Comparison of ENCODE assay signal across 25 mouse cellular contexts in genomic region chr1:57607026-57607425, GRCm38 (mm10).
A peak's percentile ranks its signal among the peaks of the same experiment; 100 is the strongest.
DNase-seq lines count a peak whose midpoint lies in the region; ATAC-seq and TF ChIP-seq lines count a peak whose summit lies in the region.
"Had no signal": no experiment of that assay in that cellular context is flagged by ENCODE, and none has a peak within 500 bp of the region (broad histone marks: within the 10 kb centered on the region; RNA-seq: fewer than 3 reads in every experiment).

No protein-coding gene starts in this region.

- H3K27me3 ChIP-seq in limb, embryonic 12.5 days = no peaks in the 10 kb centered on the region
- no peaks in the 10 kb centered on the region for H3K27me3 ChIP-seq in limb, embryonic 10.5 days (ENCODE audit: low read depth, poor library complexity, severe bottlenecking)
- H3K27me3 ChIP-seq in limb, embryonic 14.5 days (ENCODE audit: control insufficient read depth, insufficient read depth, low read length) = no peaks in the 10 kb centered on the region
- peaks cover 65% of the 10 kb centered on the region for H3K27me3 ChIP-seq in forebrain, embryonic 10.5 days (ENCODE audit: poor library complexity, severe bottlenecking)
- H3K27me3 ChIP-seq: embryonic facial prominence, embryonic 12.5 days; lung, embryonic 15.5 days; neural tube, embryonic 12.5 days had no signal

- ATAC-seq in limb, embryonic 12.5 days (ENCODE audit: insufficient number of reproducible peaks, insufficient read depth, low FRiP score, low TSS enrichment, low read depth) = no peak
- ATAC-seq in limb, embryonic 14.5 days (ENCODE audit: low FRiP score, low read depth) = no peak

- no peaks in the 10 kb centered on the region for H3K36me3 ChIP-seq in limb, embryonic 12.5 days
- H3K36me3 ChIP-seq in limb, embryonic 10.5 days = no peaks in the 10 kb centered on the region
- H3K36me3 ChIP-seq in limb, embryonic 14.5 days (ENCODE audit: control insufficient read depth, insufficient read depth, low read length) = no peaks in the 10 kb centered on the region
- no peaks in the 10 kb centered on the region for H3K36me3 ChIP-seq in forebrain, embryonic 10.5 days (replicated peaks)
- H3K36me3 ChIP-seq: embryonic facial prominence, embryonic 12.5 days; forebrain, embryonic 12.5 days; lung, embryonic 15.5 days; midbrain, embryonic 12.5 days; neural tube, embryonic 12.5 days had no signal

- 0 out of 2 replicates have a peak overlapping the region, but pooled peaks have one; percentile 56 for H3K27ac ChIP-seq in limb, embryonic 12.5 days
- no peak overlapping the region for H3K27ac ChIP-seq in limb, embryonic 10.5 days
- H3K27ac ChIP-seq in limb, embryonic 14.5 days (replicated peaks; ENCODE audit: low read depth, low read length) = 0 out of 2 replicates have a peak overlapping the region, but pooled peaks have one; percentile 10
- no peak overlapping the region for H3K27ac ChIP-seq in forebrain, embryonic 10.5 days
- H3K27ac ChIP-seq: embryonic facial prominence, embryonic 12.5 days; forebrain, embryonic 12.5 days; kidney, postnatal 0 days; lung, embryonic 15.5 days; midbrain, embryonic 12.5 days; neural tube, embryonic 12.5 days had no signal

- 74% methylated on average over 8 of the region's 8 CpGs for WGBS in limb, embryonic 12.5 days
- 78% methylated on average over 8 of the region's 8 CpGs for WGBS in limb, embryonic 10.5 days
- 59% methylated on average over 8 of the region's 8 CpGs for WGBS in limb, embryonic 14.5 days
- WGBS in forebrain, embryonic 10.5 days = 61% methylated on average over 8 of the region's 8 CpGs

- H3K4me3 ChIP-seq in limb, embryonic 12.5 days (replicated peaks) = no peak overlapping the region
- H3K4me3 ChIP-seq in limb, embryonic 10.5 days = no peak overlapping the region
- H3K4me3 ChIP-seq in limb, embryonic 14.5 days (replicated peaks; ENCODE audit: low read length) = no peak overlapping the region
- no peak overlapping the region for H3K4me3 ChIP-seq in forebrain, embryonic 10.5 days
- H3K4me3 ChIP-seq: embryonic facial prominence, embryonic 12.5 days; erythroblast, embryonic 14.5 days; forebrain, embryonic 12.5 days; lung, embryonic 15.5 days; midbrain, embryonic 12.5 days; myocyte; neural tube, embryonic 12.5 days had no signal

- no peak for TF ChIP-seq POLR2A in limb, embryonic 14.5 days (IDR thresholded peaks at IDR 0.05; ENCODE audit: borderline replicate concordance, extremely low read depth, insufficient read depth, insufficient read length)

- peak; percentile 14 for DNase-seq in frontal cortex, postnatal 36 days (ENCODE audit: low spot score in 2 of 2)
- no peak for DNase-seq in frontal cortex, postnatal 14 days (ENCODE audit: low spot score in 2 of 2)
- DNase-seq in limb, embryonic 10.5 days (ENCODE audit: low spot score) = no peak
- peak; percentile 73 for DNase-seq in R1 (ENCODE audit: low read depth, low spot score)
- DNase-seq in limb, embryonic 14.5 days (ENCODE audit: low spot score) = no peak
- no peak for DNase-seq in forebrain, embryonic 10.5 days (ENCODE audit: extremely low spot score, low spot score)
- DNase-seq in embryo, embryonic 10.5 days (ENCODE audit: low spot score) = no peak
- DNase-seq: adrenal gland, adult 8-10 months; cerebellum, adult 8-10 months; cerebellum, postnatal 25 days; heart, postnatal 14 days; kidney, adult 18-20 months; kidney, postnatal 4 days; layer of hippocampus, postnatal 36 days; thymus, adult 2 months; thymus, postnatal 36 days had no signal

- H3K4me1 ChIP-seq in limb, embryonic 12.5 days (replicated peaks) = peaks cover 28% of the 10 kb centered on the region
- peaks cover 21% of the 10 kb centered on the region for H3K4me1 ChIP-seq in limb, embryonic 10.5 days
- H3K4me1 ChIP-seq in limb, embryonic 14.5 days (ENCODE audit: control insufficient read depth, insufficient read depth, low read length) = peaks cover 25% of the 10 kb centered on the region; the same call in 1 of the 2 replicates
- peaks cover 36% of the 10 kb centered on the region for H3K4me1 ChIP-seq in forebrain, embryonic 10.5 days
- H3K4me1 ChIP-seq: lung, embryonic 15.5 days had no signal

- H3K9me3 ChIP-seq in limb, embryonic 12.5 days = no peaks in the 10 kb centered on the region
- no peaks in the 10 kb centered on the region for H3K9me3 ChIP-seq in limb, embryonic 10.5 days (replicated peaks)
- no peaks in the 10 kb centered on the region for H3K9me3 ChIP-seq in limb, embryonic 14.5 days (ENCODE audit: control insufficient read depth, low read length)
- H3K9me3 ChIP-seq in forebrain, embryonic 10.5 days = no peaks in the 10 kb centered on the region
- H3K9me3 ChIP-seq: embryonic facial prominence, embryonic 12.5 days; forebrain, embryonic 12.5 days; lung, embryonic 15.5 days; midbrain, embryonic 12.5 days; neural tube, embryonic 12.5 days had no signal

- no peak overlapping the region for H3K9ac ChIP-seq in limb, embryonic 12.5 days (replicated peaks)
- no peak overlapping the region for H3K9ac ChIP-seq in limb, embryonic 14.5 days (ENCODE audit: low read depth, low read length, severe bottlenecking)
- H3K9ac ChIP-seq: embryonic facial prominence, embryonic 12.5 days; forebrain, embryonic 12.5 days; lung, embryonic 15.5 days; midbrain, embryonic 12.5 days; neural tube, embryonic 12.5 days had no signal

- no peak overlapping the region for H3K4me2 ChIP-seq in limb, embryonic 12.5 days
- no peak overlapping the region for H3K4me2 ChIP-seq in limb, embryonic 14.5 days (replicated peaks; ENCODE audit: low read depth, low read length, severe bottlenecking)
- H3K4me2 ChIP-seq: embryonic facial prominence, embryonic 12.5 days; forebrain, embryonic 12.5 days; lung, embryonic 15.5 days; midbrain, embryonic 12.5 days; neural tube, embryonic 12.5 days had no signal

Comparison
In these comparisons a context has a peak if more than half of its experiments do, and no peak if none do; other contexts are left out.
1. DNase-seq: peak in frontal cortex, postnatal 36 days (2 of 2) and R1 (single experiment); none in frontal cortex, postnatal 14 days (0 of 2), limb, embryonic 10.5 days (single experiment), limb, embryonic 14.5 days (single experiment), forebrain, embryonic 10.5 days (single experiment) and embryo, embryonic 10.5 days (single experiment).
2. H3K27ac ChIP-seq: peak in limb, embryonic 12.5 days (single experiment) and limb, embryonic 14.5 days (single experiment); none in limb, embryonic 10.5 days (single experiment) and forebrain, embryonic 10.5 days (single experiment).